Mouse (Mus musculus) T-cell, adult 66 days (primary cell): ENCODE results near the gene Aldh1a7. TPM values are rescaled to one million over a fixed set of nuclear protein-coding genes. Genes with fewer than 3 reads are reported as not detected.

Experiments used
- total RNA-seq, 2 experiments: library from RNA; stranded (reverse); gene quantifications; 3 replicates in 1 of 2; 4 replicates in 1 of 2; pipeline ENCODE4 v1.2.4; 2023

Aldh1a7 gene
- total RNA-seq, result not detected

DNA sequence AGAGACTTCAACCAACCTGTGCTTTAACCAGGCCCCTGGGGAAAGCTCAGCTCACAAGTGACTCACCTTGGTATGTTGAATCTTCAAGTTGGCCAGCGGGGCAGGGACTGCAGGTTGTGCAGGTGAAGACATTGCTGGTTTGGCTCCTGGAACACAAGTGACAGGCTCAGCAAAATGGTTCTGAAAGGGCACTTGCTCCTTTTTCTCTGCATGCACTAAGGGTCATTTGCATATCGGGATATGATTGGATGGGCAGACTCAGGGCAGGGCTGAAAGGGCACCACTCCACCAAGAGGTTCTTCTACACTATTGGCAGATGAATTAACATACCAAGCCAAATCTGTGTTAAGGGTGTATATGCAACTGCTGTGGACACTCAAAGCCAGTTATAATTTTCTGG is at the start of gene Aldh1a7:
Gene Aldh1a7, minus strand, starts transcription at position 182 of the 400 bp plus-strand sequence.

Other genes starting within 250 kb of the Aldh1a7 start
- under 1 TPM in 1 of 2 experiments, not detected in 1; 0.26 TPM for gene Aldh1a1, start 234.8 kb downstream of the Aldh1a7 start, total RNA-seq
- gene Tmc1, start 226.6 kb upstream of the Aldh1a7 start, total RNA-seq, result not detected